Mouse (Mus musculus) kidney, adult 2 months (tissue): ENCODE results near the gene Pth1r. TPM values are rescaled to one million over a fixed set of nuclear protein-coding genes. Genes with fewer than 3 reads are reported as not detected.

Source experiments
- DNase-seq: peaks from one replicate; pipeline ENCODE4 v3.0.0; 2021
- H3K27ac ChIP-seq: fragments of 200-500 bp; 2 replicates; pipeline ENCODE4 v1.5.1; 2012; ENCODE audit warnings: low read depth, low read length, control low read depth, inconsistent platforms; ENCODE audit not compliant: insufficient read depth
- H3K27me3 ChIP-seq: fragments of 200-500 bp; replicated peaks from 2 replicates; pipeline ENCODE4 v1.6.1; 2012; ENCODE audit warnings: mild to moderate bottlenecking, moderate library complexity, low read length, inconsistent platforms; ENCODE audit not compliant: control insufficient read depth, insufficient read depth
- H3K36me3 ChIP-seq: fragments of 200-500 bp; 2 replicates; pipeline ENCODE4 v1.6.1; 2012; ENCODE audit warnings: mild to moderate bottlenecking, moderate library complexity, low read length, inconsistent platforms; ENCODE audit not compliant: control insufficient read depth, insufficient read depth
- H3K4me1 ChIP-seq: fragments of 200-500 bp; 2 replicates; pipeline ENCODE4 v1.6.1; 2011; ENCODE audit warnings: low read length; ENCODE audit not compliant: control insufficient read depth, insufficient read depth
- H3K4me3 ChIP-seq: fragments of 200-500 bp; 2 replicates; pipeline ENCODE4 v1.5.1; 2011; ENCODE audit warnings: mild to moderate bottlenecking, low read depth, low read length, control low read depth; ENCODE audit not compliant: insufficient read depth
- CTCF ChIP-seq: fragments of 200-500 bp; conservative IDR thresholded peaks from 2 replicates; pipeline ENCODE4 v1.5.1; 2011; ENCODE audit warnings: low read depth, mild to moderate bottlenecking, control low read depth, low read length, moderate library complexity, mixed read lengths; ENCODE audit not compliant: insufficient read depth, insufficient read length
- POLR2A ChIP-seq: fragments of 200-500 bp; IDR thresholded peaks from one replicate; pipeline ENCODE4 v1.6.1; 2011; ENCODE audit warnings: low read depth, low read length, control low read depth
- WGBS: fragments of 180-500 bp; shearing (Covaris S2); methylation state at CpG from one replicate; pipeline ENCODE4 v1.1.7; 2018; 5-methylcytosine and 5-hydroxymethylcytosine counted together
- polyA plus RNA-seq: library from polyadenylated mRNA; depleted of rRNA; stranded (reverse); fragments of >200 nt; gene quantifications from 2 replicates; pipeline ENCODE4 v1.2.3, GENCODE M21; 2012; rRNA removed

Pth1r gene
- polyA plus RNA-seq: 740 and 847 TPM in 2 replicates

GRCm38 (mm10) chr9:110746961-110747360, at the start of gene Pth1r:
TSS of gene Pth1r (minus strand) at chr9:110747145.
- peak; percentile 88 for DNase-seq
- Histone ChIP-seq H3K4me3 (peak within 1 kb of the TSS; percentile 53), H3K4me1 (peaks cover 26% of the 10 kb centered on the region; the same call in 1 of the 2 replicates), H3K27ac (peak within 1 kb of the TSS; percentile 94), H3K27me3 (no peaks in the 10 kb centered on the region), H3K36me3 (no peaks in the 10 kb centered on the region; the same call in 1 of the 2 replicates)
- WGBS: 44% methylated on average over 7 of the region's 7 CpGs
- TF ChIP-seq POLR2A (no peak), CTCF (no peak)

DNA sequence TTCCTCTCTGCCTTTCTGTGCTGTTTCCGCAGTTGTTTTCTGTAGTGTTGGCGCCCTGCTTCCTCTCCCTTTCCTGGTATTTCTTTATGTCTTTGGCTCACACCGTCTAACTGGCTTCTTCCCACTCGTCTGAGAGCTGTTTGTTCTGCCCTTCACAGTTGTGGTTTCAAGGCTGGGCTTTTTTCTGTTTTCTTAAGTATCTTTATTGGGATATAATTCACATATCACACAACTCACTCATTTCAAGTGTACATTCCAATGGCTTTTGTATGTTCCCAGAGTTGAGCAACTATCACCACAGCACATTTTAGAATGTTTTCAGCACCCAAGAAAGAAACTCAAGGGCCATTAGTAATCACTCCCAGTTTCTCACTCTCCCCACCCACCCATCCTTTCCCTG, 43.5 kb upstream of the Pth1r start:
- no peak for DNase-seq
- WGBS: 69% methylated on average over 4 of the region's 4 CpGs

DNA sequence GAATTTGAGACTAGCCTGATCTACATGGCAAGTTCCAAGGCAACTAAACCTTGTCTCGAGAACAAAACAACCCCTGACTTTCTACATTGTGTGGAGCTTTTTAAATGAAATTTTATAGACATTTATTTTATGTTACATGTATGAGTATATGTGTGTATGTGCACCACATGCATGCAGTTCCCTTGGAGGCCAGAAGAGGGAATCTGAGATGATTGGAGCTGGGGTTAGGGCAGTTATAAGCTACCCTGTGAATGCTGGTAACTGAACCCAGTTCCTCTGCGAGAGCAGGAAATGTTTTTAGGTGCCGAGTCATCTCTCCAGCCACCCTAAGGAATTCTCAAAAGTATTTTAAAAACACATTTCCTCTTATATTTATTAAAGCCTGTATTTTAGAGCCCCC, 41.2 kb upstream of the Pth1r start:
- TF ChIP-seq CTCF (no peak), POLR2A (no peak)
- Histone ChIP-seq H3K4me1 (no peaks in the 10 kb centered on the region), H3K27me3 (no peaks in the 10 kb centered on the region), H3K27ac (no peak overlapping the region), H3K36me3 (no peaks in the 10 kb centered on the region), H3K4me3 (no peak overlapping the region)
- DNase-seq: no peak
- WGBS: 80% methylated on average over 3 of the region's 3 CpGs

More for the DNA sequence above, 43.5 kb upstream of the Pth1r start:
- TF ChIP-seq POLR2A (no peak), CTCF (no peak)
- Histone ChIP-seq H3K27me3 (no peaks in the 10 kb centered on the region), H3K4me3 (no peak overlapping the region), H3K27ac (no peak overlapping the region), H3K36me3 (no peaks in the 10 kb centered on the region), H3K4me1 (no peaks in the 10 kb centered on the region)

DNA sequence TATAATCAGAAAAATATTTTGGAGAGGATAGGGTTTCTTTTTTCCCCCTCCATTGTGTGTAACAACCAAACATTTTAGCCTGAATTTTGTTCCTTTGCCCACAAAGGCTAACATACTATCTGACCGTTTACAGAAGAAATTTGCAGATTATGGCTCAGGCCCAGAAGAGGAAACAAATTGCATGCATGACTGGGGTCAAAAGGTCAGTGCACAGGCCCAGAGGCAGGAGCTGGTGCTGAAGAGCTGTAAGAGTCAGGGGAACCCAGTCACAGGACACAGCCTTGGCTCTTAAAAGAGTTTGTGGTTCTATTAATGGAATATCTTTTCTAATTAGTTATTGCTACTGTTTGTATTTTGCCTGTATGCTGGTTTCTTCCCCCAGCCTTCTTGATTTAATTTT, 36.7 kb upstream of the Pth1r start:
- no peaks in the 10 kb centered on the region for H3K36me3 ChIP-seq
- H3K27me3 ChIP-seq: no peaks in the 10 kb centered on the region
- DNase-seq: peak; percentile 60
- WGBS: 13% methylated on average over 1 of the region's 1 CpGs
- TF ChIP-seq POLR2A (no peak), CTCF (no peak)
- H3K4me3 ChIP-seq: no peak overlapping the region
- H3K27ac ChIP-seq: no peak overlapping the region
- peaks cover 4% of the 10 kb centered on the region; the same call in 1 of the 2 replicates for H3K4me1 ChIP-seq

DNA sequence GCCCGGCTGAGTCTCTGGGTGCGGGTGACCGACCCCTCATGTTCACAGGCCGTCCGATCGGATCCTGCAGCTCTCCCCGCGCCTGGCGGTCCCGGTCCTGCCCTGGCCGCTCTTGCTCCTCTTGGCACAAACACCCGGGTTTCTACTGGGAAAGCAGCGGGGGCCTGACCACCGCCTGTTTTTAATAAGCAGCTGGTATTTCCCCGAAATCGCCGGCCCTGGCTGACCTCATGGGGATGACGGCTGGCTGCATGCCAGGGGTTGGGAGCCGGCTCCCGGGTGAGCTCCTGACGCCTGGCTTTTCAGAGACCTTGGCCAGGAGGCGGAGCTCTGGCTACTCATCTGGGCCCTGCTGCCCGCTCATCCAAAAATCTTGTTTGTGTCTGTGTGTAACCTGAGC, 34.8 kb upstream of the Pth1r start:
- Histone ChIP-seq H3K27me3 (no peaks in the 10 kb centered on the region), H3K36me3 (no peaks in the 10 kb centered on the region), H3K27ac (no peak overlapping the region), H3K4me3 (peak overlapping the region; percentile 42), H3K4me1 (peaks cover 4% of the 10 kb centered on the region; the same call in 1 of the 2 replicates)
- WGBS: 2% methylated on average over 23 of the region's 23 CpGs
- peak; percentile 98 for DNase-seq
- 0 out of 2 replicates have a peak, but pooled peaks have one; percentile 11 for TF ChIP-seq CTCF
- no peak for TF ChIP-seq POLR2A

GRCm38 (mm10) chr9:110781256-110781721, 34.3 kb upstream of the Pth1r start:
- peak; percentile 70 for TF ChIP-seq CTCF
- TF ChIP-seq POLR2A: no peak
- peak overlapping the region; percentile 42 for H3K4me3 ChIP-seq
- H3K27me3 ChIP-seq: no peaks in the 10 kb centered on the region
- H3K36me3 ChIP-seq: no peaks in the 10 kb centered on the region
- peak; percentile 95 for DNase-seq
- no peak overlapping the region for H3K27ac ChIP-seq
- under 1% methylated on average over 43 of the region's 43 CpGs for WGBS
- H3K4me1 ChIP-seq: peaks cover 4% of the 10 kb centered on the region; the same call in 1 of the 2 replicates

- H3K27me3 ChIP-seq: no peaks in the 10 kb centered on the region
- 79% methylated on average over 5 of the region's 5 CpGs for WGBS
- H3K27ac ChIP-seq: no peak overlapping the region
- no peak overlapping the region for H3K4me3 ChIP-seq
- peaks cover 4% of the 10 kb centered on the region; the same call in 1 of the 2 replicates for H3K4me1 ChIP-seq
- peak; percentile 35 for DNase-seq
- no peaks in the 10 kb centered on the region for H3K36me3 ChIP-seq
- TF ChIP-seq POLR2A (no peak), CTCF (peak; percentile 36)
Measured at GRCm38 (mm10) chr9:110779242-110779913, 32.4 kb upstream of the Pth1r start.
